Mouse (Mus musculus) thymus, postnatal 4 days (tissue): ENCODE results near the gene Psmd11.
A peak's percentile ranks its signal among the peaks of the same experiment; 100 is the strongest.

ENCODE experiments used
- DNase-seq: peaks from one replicate; pipeline ENCODE4 v3.0.0; 2021

The Psmd11 gene

DNA sequence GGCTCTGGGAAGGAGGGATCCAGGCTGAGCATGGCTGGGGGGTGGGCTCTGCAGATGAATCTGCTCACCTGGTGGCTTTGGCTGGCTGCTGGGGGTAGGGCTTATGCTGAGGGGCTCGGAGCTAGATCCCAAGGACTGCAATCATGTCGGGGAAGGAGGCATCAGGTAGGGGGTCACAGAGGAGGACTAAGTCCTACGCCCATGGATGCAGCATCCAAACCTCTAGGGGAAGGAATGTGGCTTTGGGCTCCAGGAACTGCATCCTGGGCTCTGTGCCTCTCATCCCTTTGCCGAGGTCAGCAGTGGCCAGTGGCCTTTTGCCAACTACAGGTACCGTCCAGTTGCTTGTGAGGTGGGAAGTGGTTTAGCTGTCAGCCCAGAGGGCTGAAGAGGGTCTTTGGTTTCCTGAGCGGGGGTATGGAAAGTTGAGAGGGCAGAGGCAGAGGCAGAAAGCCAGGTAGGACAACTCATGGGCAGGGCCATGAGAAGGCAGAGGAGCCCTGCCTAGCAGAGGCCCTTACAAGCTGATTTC, 55.2 kb downstream of the Psmd11 start:
- no peak for DNase-seq

DNA sequence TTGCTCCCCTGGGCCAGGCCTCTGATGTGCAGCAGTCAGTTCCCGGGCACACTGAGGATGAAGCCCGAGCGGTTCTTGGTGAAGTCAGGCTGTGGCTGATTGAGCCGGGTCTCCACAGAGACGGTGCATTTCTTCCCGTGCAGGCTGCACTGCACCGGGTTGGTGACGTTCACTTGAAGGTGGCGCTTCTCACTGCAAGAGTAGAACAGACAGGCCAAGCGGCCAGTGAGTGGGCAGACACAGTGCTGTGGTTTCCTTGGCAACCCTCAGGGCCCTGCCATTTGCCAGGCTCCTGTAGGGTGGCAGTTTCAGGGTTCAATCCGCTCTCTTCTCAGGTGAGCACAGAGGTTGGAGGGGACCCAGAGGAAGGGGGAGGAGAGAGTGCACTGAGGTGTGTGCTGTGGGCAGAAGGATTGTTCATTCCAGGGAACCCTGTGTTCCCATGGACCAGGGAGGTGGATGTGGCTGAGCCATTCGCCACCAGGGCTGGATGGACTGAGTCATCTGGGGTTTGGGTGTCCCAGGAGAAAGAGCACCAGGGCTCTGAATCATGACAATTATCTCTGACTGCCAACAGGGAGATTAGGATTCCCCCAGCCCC, 55.9 kb downstream of the Psmd11 start:
- no peak for DNase-seq

DNA sequence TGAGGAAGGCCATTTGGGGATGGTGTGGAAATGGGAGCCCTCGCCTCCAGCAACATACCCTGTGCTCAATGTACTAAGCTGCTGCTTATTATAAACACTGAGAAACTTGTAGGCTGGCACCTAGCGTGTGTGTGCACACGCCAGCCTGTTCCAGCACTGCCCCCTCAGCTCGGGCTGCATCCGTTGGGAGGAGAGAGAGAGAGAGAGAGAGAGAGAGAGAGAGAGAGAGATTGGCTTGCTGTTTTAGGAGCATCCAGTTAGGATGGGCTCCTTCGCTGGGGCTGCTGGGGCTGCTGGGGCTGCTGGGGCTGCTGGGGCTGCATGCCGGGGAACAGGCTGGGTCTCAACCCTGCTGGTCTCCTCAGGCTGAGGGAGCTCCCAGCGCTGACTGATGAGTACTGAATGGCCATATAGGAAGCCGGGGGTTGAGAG, 56.7 kb downstream of the Psmd11 start:
- DNase-seq: peak; percentile 13

DNA sequence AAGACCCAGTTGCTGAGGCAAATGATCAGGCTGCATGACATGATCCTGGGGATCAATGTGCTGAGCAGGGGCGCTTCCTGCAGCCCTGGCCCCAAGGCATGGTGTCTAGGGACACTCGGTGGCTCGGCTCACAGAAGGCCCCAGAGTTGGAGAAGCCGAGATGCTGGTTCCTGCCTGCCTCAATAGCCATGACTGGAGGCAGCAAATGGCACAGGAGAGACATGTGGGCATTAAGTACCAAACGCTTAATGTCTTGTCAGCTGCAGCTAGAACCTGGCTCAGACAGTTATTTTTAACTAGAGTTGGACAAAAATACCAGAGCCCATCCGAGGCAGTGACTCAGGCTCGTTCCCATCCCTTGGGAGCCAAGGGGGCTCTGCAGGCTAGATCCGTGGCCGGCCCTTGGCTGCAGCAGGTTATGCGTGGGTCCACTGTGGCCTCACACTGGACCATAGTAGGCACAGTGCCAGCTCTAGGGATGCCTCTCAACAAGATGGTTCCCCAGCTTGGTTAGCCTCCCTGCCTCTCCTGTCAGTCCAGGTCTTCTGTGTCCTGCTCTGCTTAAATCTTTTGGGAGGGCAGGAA, 57.3 kb downstream of the Psmd11 start:
- DNase-seq: no peak

DNA sequence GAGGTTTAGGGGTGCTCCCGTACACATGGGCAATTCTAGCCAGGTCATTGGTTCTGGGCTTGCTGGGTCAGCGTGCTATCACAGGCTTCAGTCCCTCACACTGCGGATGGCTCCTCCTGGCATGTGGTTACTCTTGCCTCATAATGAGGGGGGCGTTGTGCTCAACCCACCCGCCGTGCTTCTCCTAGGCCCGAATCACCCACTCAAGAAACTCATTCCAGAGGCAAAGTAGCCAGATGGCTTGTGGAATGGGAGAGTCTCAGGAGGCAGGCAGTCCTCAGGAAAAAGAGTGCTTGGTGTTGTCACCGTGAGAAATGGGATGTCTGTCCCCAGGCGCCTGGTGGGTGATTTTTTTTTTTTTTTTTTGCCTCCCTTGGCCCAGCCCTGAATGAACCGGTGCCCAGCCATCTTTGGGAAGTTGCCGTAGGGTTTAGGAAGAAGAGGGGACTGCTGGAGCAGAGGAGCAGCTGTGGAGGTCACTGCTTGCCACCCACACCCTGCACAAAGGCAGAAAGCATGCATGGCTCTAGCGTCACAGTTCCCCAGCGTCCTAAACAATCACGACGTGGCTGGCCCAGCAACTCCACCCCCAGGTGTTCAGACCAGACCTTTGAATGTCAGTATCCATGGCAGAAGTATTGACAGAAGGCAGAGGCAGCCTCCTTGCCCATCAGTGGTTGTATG, 59.6 kb downstream of the Psmd11 start:
- DNase-seq: peak; percentile 10

DNA sequence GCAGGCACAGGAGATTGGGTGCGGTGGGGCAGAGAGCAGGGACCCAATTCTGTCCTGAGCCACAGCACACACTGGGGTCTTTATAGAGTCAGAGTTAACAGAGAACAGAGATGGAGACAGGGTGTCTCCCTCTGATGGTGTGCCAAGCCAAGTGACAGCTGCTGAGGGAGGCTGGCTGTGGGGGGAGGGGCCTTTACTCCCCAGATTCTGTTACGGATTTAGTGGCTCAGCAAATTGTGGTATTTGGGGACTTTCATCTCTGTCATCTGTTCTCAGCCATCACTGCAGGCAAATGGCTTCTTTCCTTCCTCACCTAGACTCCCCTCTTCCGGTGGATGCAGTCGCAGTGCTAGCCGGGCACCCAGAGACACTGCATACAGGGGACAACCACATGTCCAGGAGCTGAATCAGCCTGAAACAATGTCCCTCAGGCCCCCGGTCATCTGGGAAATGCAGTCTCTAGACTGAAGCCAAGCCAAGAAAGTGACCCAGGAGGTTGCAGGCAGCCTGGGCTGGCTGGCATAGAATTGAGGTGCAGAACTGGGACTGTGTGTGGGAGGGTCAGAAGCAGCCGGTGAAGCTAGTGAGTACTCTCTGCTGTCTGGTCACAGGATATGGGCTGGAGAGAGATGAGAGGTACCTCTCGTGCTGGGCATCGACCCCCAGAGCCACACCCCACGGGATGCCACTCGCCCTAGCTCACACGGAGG, 60.9 kb downstream of the Psmd11 start:
- peak; percentile 71 for DNase-seq

DNA sequence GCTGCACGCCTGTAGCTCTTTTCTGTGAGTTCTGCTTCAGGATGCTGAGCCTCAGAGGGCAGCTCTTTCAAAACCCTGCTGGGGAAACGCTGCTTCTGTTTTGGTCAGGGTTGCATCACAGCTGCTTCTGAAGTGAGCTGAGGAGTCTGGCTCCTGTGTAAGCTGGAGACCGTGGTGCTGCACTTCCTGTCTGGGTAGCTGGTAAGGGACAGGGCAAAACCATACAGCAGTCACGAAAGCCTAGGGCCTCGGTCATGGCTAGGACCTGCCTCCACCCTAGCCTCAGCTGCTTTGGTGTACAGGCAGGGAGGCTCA, 61.4 kb downstream of the Psmd11 start:
- DNase-seq: peak; percentile 54

DNA sequence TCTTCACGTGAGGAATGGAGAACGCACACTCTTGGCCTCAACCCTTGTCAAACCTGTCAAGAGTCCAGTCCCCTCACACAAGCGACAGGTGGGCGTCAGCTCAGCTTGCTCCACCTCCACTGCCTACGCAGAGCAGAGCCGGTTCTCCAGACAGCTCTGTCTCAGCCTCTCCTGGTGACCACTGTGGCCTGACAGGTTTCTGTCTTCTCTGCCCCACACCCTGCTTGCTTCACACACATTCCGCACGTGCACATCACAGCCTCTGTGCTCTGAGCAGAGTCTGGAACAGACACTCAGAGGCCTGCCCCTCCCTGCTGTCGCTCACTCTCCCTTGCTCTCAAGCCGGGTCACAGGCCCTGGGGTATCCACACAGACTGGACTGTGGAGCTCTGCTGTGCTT, 62.4 kb downstream of the Psmd11 start:
- peak; percentile 9 for DNase-seq

DNA sequence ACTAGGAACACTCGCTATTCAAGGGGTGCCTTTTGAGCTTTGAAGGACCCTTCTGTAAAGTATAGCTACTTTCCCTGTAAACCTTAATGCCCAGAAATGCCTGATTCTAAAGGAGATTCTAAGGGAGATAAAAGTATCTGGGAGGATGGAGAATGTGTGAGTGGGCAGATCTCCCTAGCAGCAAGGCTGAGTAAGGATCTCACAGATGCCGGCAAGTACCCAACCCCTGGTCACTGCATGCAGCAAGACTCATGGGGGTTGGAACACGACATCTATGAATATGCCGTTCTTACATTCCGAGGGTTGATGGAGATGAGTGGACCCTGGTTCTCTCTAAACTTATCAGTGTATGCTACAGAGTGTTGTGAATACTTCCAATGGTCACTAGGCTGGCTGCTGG, 64.8 kb downstream of the Psmd11 start:
- no peak for DNase-seq

DNA sequence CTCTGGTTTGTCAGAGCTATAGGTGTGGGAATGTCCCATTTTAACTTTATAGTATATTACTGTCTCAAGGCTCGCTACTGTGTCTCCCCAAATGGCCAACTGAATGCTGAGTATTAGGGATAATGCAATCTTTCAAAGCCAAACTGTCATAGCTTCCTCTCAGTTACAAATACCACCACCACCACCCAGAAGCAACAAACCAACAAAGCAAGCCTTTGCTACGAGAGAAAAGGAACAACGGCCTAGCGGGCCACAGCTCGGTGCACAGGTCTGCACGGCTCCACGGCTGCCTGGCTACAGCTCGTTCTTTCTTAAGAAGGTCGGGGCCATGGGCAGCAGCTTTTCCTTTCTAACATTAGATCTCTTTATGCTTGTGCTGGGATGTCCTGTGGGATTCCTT, 66.4 kb downstream of the Psmd11 start:
- peak; percentile 13 for DNase-seq

DNA sequence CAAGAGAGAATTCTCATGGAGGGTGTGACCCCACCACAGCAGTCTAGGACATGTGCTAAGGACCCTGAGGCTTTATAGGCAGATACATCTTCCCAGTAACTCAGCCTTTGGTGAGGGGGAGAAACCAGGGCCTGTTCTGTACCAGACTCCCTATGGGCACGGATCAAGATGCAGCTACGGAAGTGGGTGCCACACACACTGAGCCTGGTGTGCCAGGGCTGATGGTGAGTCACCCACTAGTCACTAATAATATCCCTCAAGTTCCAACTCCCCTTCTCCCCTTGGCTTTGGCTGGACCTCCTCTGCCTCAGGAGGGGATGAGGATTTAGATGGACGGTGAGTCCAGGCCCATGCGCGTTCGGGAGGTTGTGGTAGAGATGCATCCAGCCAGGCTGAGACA, 67.6 kb downstream of the Psmd11 start:
- no peak for DNase-seq

DNA sequence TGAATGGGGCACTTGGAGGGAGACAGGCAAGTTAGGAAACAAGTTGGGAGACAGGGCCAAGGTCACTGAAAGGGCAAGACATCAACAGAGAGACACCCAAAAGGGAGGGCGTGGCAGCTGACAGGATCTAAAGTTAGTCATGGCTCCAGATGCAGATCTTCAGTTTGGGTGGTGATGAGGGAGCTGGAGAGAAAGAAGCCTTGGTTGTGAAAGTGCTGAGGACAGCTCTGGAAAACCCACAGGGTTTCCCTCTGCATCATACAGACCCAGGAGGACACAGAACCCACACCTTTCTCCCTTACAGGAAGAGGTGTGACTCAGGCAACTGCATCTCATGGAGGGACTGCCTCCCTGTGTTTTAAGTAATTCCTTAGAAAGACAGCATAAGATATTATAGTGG, 68.2 kb downstream of the Psmd11 start:
- DNase-seq: no peak

DNA sequence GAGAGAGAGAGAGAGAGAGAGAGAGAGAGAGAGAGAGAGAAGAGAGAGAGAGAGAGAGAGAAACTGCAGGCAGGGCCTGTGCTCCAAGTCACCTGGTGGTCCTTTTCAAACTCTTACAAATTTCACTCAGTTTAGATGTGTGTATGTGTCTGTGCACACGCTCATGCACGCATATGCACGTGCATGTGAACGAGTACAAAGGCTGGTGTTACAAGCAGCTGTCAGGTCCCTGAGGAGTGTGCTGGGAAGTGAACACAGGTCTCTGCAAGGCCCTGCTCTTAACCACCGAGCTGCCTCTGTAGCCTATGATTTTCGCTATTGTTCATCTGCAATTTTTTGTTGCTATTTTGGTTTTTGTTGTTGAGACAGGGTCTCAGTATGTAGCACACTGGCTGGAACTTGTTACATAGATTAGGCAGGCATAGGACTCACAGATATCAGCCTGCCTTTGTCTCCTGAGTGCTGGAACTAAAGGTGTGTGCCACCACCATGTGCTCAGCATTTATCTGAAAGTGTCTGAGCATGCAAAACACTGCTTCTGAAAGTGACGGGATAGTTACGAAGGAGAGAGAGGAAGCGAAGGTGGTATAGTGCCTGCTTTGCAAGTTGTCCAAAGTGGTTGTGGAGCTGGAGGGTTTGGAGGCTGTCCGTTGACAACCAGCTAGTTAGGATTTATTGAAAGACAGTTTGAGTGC, 69.0 kb downstream of the Psmd11 start:
- no peak for DNase-seq

DNA sequence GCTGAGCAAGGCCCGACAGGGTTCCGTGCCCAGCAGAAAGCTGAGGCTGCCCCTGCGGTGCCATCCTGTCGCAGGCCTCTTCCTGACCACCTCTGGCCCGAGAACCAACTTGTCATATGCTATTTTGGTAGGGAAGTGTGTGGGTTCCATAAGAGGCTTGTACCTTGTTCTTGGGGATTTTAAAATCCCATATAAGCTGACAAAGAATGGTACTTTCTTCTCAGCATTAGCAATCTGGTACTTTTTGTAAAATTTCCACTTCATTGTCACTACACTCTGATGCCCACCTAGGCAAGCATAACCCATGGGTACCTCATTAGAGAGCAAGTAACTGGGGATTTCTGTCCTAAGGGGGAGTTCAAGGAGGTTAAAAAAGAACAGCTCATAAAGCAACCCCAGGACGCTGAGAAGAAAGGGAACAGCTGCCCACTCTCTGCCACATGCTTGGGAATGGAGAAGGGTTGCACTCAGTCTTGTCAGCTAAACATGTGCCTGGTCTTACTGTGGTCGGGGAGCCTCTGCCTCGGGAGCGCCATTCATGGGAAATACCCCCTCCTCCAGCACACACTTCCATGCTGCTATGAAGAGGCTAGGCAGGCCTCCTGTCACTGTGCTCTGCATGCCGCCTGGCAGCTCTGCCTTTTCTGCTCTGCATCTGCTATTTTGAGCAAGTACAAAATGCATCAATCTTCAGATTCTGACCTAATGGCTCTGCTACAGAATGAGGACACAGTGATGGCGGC, 70.1 kb downstream of the Psmd11 start:
- DNase-seq: no peak

DNA sequence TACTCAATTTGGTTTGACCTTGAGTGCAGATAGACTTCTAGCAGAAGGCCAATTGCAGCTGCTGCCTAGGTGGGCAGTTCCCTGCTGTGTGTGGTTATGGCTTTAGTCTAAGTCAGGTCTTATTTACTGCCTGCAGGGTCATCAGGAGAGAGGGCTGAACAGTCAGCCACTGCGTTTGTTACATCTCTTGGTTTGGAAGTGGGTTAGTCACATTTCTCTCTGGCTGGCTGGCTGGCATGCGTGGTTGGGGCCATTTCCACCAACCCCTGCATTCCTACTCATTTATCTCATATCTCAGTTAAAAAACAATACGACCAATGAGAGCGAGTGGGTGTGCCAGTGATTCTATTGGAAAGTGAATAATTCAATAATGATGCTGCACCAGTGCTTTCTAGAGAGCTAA, 71.1 kb downstream of the Psmd11 start:
- DNase-seq: no peak

DNA sequence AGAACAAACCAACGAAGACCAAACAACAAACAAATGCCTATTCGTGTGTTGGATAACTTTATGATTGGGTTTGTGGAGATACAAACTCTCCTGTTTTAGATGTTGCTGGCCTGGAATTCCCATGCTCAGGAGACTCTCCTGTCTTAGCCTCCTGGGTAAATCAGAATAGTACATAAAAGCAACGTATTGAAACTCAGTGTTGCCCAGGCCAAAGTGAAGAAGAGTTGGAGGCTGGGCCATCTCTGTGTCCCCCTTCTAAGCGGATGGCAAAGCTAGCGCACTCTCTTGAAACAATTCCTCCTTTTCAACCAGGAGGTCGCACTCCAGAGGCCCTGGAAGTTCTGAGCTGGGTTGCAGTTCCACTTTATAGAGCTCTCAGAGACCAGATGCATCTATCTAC, 74.9 kb downstream of the Psmd11 start:
- DNase-seq: no peak

DNA sequence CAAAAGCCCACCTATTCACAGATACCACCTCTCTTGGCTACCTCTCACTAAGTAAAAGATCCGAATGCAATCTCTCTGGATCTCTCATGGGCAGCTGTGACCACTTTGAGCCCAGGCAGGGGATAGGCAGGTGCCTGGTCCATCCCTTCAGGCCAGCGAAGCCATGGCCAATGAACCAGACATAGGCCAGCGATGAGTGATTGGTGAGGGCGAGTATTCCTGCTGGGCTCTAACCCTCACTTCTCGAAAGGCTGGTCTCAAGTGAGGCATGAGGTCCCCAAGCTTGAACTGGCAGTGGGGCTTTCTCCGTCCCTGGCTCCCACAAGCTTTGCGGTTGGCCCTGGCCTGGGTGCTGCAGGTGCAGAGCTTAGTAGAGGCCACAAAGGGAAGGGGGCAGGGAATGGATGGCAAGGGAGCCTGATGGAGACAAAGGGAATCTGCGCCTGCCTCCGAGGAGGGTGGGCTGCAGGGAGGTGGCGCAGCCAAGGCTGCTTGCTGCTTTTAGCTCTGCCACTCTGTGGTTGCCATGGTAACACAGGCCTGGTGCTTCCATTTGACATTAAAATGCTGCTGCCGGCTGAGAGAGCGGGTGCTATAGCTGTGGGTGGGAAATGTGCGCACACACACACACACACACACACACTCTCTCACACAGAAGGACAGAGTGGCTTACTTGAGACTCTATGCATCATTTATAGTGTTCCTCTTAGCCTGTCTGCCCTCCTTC, 75.5 kb downstream of the Psmd11 start:
- peak; percentile 73 for DNase-seq

DNA sequence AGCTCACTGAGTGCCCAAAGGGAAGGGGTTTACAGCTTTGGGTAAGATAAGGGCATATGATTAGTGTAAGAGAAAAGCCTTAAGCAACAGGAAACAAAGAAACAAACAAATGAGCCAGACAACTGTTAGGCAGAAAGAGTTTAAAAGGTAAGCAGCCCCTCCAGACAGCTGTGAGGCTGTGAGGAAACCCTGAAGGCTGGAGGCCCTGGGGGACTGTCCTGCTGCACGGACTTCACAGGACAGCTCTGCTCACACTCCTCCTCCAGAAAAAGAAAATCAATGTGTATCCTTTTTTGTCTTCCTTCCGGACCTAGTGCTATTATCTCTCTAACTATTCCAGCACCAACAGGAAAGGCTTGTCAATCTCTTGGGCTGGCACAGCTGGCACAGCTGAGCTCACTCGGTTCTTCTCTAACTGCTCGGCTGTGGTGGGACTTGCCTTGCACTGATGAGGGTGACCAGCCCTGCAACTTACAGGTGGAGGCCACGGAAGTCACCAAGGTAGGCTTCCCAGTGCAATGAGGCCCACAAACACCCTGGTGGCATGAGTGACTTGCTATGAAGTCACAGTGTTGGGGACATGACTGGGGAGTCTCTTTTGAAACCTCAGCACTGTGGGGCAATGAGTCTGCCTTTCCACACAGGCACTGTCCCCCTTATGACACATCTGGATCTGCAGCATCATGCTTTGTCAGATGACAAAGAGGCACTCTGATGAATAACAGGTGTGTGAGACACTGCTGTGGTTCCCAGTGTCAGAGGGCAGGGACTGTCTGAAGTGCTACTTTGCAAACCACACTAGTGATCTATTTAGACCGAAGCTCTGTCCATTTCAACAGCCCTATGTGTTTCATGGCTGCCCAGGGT, 76.3 kb downstream of the Psmd11 start:
- peak; percentile 42 for DNase-seq

DNA sequence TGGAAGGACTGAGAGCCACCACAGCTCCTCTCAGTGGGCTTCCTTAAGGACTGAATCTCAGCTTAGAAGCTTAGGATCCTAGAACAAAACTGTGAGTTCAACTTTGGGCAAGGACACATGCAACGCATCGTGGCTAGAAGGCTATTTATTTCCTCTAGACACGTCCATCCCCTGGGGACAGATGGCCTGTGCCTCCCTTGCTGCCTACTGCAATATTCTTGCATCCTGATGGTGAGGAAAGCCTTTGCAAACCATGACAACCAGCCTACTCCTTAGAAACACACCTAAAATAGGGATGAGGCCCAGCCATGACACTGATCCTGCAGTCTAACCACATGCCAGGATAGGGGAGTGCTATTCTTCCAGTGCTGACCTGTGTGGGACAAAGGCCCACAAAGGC, 77.2 kb downstream of the Psmd11 start:
- DNase-seq: no peak

DNA sequence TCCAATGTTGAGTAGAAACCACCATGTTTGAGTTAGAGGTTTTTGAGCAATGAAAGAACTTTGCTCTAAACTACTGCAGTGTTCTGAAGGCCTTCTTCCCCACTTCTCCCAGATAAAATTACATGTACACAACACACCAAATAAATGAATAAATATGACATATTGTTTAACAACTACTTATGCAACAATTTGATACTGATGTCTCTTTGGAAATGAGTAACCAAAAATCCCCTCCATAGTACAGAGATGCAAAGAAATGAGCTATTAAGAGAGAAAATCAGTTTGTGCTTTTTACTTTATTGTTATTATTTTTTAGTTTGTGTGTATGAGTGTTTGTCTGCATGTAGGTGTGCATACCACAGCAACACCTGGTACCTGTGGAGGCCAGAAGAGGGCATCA, 78.1 kb downstream of the Psmd11 start:
- no peak for DNase-seq

DNA sequence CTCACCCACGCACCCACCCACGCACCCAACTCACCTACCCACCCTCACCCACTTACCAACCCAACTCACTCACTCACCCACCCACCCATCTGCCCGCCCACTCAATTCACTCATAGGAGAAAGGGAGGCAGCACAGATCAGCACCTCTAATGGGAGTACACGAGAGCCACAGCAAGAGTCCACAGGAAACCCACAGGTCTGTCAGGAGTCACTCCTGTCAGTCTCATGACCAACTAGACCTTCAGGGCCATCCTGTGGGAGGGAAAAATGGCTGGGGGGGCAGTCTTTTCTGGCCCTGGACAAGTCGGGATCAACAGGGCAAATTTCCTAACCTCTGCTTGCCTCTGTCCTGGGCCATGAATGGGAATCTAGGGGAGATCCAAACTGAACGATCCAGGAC, 79.4 kb downstream of the Psmd11 start:
- no peak for DNase-seq
